Mouse (Mus musculus): ENCODE data around the gene Galnt3.

Gene Galnt3

DNA sequence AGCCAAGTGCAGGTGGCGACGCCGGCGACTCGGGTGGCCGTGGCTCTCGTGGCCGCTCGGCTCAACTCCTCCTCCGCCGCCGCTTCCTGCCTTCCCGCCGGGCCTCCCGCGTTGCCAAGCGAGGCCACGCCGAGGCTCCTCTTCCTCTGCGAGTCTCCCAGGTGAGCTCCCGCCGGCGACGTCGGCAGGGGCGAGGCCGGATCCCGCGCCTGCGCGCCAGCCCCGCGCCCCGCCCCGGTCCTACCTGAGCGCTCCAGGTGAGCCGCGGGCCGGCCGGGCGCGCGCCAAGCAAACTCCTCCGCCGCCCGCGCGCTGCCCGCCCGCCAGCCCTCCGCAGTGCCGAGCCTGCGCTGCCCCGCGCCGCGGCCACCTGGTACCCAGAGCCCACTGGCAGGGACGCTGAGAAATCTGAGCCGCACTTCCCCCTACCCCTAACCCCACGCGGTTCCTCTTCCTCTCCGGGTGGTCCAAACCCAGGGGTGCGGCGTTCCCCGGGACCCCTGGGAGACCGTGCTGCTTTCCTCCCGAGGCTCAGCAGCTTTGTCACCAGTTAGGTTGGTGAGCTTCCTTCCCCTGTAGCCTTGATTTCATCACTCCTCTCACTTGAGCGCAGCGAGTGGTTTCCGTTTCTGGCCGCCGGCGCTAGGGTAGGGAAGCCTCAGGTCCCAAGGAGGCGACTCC lies at the start of gene Galnt3:
Gene Galnt3, minus strand, starts transcription at position 404 of the 681 bp plus-strand sequence.
- peak; percentile 38 for DNase-seq (ENCODE audit: low read depth, low spot score)

DNA sequence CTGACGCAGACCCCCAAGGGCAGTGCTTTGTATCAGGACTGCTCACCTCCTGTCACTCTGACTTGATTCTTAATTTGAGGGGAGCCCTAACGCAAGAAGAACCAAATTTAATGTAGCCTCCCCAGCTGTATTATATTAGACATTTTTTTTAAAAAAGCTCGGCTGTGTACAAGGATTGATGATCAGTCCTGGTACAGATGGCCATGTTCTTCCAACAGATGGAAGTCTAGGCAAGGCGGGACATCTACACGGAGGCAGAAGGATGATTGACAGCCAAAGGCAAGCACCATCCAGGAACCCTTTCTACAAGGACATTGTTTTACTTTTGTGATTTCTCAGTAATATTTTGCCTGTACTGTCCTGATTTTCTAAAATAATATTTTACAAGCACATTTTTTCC lies 48.3 kb upstream of the Galnt3 start:
- DNase-seq (ENCODE audit: low read depth, low spot score) = no peak

DNA sequence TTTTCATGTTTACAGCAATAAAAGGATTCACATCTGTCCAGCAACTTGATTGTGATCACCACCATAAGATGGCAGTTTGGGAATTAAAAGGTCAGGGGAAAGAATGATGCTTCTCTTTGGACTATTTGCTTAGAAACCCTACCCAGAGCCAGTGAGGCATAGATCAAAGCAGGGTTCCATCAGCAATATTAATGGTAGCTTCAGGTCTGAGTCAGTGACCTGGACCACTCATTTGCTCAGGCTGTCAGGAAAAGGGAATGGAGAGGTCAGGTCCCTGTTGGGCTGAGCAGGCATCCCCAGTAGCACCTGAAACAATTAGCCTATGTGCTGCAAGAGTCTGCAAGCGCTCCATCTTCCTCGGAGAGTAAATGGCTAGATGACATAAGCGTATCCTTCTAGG lies 46.8 kb upstream of the Galnt3 start:
- no peak for DNase-seq (ENCODE audit: low read depth, low spot score)

GRCm38 (mm10) chr2:66170721-66171120 lies 45.9 kb upstream of the Galnt3 start:
- DNase-seq (ENCODE audit: low read depth, low spot score) = no peak

GRCm38 (mm10) chr2:66165025-66165424 lies 40.2 kb upstream of the Galnt3 start:
- no peak for DNase-seq (ENCODE audit: low read depth, low spot score)

DNA sequence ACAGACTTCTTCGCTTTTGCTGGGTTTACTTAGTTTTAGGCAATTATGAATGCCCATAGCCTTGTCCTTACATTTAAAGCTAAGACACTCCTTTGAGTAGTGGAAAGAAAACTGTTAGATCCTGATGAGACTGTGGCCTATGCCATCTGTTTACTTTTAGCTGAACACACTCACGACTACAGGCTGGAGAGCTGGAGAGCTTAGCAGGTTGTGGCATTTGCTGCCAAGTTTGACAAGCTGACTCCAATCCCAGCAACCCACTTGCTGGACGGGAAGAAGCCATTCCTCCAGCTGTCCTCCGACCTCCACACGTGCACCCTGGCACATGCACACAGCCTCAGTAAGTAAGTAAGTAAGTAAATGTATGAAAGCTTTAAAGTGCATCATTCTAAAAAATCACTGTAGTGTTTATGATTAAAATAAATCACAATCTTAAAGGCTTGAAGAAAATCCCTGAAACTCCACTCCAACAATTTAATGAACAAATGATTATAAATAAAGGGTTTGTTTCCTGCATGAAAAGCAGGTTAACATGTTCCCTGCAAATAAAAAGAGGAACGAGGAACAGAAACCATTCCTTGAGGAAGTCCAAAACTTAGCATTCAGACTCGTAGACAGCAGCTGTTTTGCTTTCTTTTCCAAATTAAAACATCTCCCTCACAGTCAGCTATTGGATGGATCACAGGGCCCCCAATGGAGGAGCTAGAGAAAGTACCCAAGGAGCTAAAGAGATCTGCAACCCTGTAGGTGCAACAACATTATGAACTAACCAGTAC lies 33.5 kb upstream of the Galnt3 start:
- no peak for DNase-seq (ENCODE audit: low read depth, low spot score)

- DNase-seq (ENCODE audit: low read depth, low spot score) = no peak
Measured at GRCm38 (mm10) chr2:66151436-66151835, 26.6 kb upstream of the Galnt3 start.

DNA sequence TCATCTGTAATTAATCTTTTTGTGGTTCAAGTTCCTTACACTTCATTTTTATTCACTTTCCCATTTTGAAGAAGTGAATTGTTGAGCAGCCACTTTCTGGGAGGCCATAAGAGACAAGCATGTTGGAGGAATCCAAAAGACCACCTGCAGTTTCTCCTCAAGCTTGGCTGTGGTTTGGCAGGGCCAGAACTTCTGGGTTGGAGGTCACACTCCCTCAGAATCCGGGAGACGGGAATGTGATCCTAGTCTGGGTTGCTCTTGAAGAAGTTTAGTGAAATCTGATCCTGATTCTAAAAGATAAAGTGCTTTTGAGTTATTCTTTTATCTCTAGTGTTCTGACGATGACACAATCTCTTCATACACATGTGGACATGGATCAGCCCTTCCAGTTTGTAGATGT lies 25.7 kb upstream of the Galnt3 start:
- no peak for DNase-seq (ENCODE audit: low read depth, low spot score)

DNA sequence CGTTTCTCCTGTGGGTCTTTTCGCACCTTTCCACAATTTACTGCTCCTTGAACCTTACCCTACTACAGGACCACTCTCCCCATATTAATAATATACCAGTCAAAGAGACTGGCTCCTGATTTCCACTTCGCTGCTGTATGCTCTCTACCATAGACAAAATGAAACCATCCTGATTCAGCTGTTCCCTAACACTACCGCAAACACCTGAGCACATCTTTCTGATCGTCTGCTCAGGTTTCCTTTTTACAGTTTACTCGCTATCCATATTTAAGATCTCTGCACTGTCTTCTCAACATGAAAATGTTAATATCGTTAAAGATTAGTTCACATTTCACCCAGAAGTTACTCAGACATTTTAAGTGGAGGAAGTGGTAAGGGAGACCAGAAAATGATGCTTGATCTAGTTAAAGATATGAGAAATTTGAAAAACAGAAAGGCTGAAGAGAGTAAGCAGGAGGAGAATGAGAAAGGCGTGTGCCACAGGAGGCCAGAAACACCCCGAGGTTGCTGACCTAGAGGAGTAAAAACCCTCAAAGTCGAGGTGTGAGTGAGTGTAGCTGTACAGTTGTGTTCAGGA lies 23.9 kb upstream of the Galnt3 start:
- DNase-seq (ENCODE audit: low read depth, low spot score) = peak; percentile 47

DNA sequence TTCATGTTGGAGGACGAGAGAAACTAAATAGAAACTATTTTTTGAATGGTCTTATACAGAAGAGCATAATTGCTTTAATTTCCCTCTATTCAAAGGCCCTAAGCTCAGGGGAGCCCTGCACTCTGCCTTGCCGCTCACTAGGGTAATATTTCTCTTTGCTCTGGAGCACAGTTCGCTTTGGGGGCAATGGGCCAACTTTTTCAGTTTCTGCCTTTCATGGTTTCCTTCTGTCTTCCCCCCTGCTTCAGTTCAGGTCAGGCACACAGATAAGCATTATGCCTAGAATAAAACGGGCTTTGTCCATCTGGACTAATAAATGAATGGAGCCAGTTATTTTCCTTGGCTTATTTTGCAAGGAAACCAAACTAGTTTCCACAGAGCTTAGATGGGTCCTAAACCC lies 21.7 kb upstream of the Galnt3 start:
- no peak for DNase-seq (ENCODE audit: low read depth, low spot score)

GRCm38 (mm10) chr2:66144770-66145169 lies 20.0 kb upstream of the Galnt3 start:
- no peak for DNase-seq (ENCODE audit: low read depth, low spot score)

- no peak for DNase-seq (ENCODE audit: low read depth, low spot score)
Measured at GRCm38 (mm10) chr2:66143284-66143683, 18.5 kb upstream of the Galnt3 start.

DNA sequence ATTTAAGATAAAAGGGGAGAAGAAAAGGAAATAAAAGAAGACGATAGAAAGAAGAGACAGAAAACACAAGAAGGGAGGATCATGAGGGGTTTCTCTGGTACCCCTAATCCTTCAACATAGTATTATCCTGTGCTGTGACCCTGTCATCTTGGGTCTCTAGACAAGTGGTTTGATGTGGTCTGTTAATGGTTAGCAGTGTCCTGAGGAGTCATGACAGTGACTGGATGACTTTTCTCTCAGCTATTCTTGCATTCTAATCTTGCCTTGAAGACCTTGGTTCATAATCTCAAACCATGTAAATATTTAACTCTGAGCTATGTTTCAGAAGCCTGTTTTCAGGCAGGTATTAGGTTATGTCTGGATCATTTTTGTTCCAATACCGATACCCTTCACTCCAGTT lies 17.9 kb upstream of the Galnt3 start:
- no peak for DNase-seq (ENCODE audit: low read depth, low spot score)

- DNase-seq (ENCODE audit: low read depth, low spot score) = no peak
Measured at GRCm38 (mm10) chr2:66142268-66142667, 17.5 kb upstream of the Galnt3 start.

- no peak for DNase-seq (ENCODE audit: low read depth, low spot score)
Measured at GRCm38 (mm10) chr2:66140246-66140645, 15.5 kb upstream of the Galnt3 start.

DNA sequence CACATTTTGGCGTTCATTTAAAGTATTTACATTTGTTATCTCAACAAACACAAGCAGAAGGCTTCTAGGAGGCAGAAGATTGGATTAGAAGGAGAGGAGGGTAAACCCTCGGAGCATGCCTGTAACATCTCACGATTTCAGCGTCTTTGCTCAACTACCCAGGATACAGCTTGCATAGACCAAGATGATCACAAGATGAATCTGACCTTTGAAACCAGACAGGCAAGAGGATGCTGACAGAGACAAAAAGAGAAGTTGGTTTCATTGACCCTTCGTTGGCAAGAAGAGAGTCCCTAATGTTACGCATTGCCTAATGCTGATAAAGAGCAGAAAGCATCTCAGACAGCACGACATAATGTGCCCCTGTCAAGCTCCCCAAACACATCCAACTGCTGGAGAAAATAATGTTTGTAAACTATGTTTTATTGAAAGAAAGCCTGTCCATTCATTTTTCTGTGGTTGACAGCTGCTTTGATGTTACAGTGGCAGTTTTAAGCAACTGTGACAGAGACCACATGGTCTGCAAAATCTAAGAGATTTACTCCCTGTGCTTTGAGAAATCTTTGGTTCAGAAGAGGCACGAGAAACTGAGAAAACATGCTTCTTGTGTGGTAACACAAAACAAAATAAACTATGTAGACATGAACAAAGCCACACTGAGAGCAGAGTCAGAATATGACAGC lies 7.2 kb upstream of the Galnt3 start:
- no peak for DNase-seq (ENCODE audit: low read depth, low spot score)

GRCm38 (mm10) chr2:66128941-66129340 lies 4.1 kb upstream of the Galnt3 start:
- no peak for DNase-seq (ENCODE audit: low read depth, low spot score)

GRCm38 (mm10) chr2:66127541-66127940 lies 2.7 kb upstream of the Galnt3 start:
- DNase-seq (ENCODE audit: low read depth, low spot score) = no peak

DNA sequence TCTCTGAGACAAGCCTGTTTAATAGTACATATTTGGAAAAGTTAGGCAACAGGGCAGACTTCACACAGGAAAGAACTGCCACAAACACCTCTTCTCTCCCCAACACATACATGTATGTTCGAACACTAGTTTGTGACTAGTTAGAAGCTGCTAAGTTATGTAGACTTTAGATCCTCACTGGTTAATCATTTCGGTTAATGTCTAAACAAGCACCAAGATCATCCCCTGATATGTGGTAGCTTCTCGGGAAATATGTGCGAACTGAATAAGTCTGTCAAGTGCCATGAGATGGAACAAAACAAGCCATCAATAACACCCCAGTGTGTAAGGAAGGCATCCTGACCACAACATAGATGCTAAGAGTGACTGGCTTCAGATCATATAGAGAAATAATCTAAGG lies 2.1 kb upstream of the Galnt3 start:
- no peak for DNase-seq (ENCODE audit: low read depth, low spot score)

DNA sequence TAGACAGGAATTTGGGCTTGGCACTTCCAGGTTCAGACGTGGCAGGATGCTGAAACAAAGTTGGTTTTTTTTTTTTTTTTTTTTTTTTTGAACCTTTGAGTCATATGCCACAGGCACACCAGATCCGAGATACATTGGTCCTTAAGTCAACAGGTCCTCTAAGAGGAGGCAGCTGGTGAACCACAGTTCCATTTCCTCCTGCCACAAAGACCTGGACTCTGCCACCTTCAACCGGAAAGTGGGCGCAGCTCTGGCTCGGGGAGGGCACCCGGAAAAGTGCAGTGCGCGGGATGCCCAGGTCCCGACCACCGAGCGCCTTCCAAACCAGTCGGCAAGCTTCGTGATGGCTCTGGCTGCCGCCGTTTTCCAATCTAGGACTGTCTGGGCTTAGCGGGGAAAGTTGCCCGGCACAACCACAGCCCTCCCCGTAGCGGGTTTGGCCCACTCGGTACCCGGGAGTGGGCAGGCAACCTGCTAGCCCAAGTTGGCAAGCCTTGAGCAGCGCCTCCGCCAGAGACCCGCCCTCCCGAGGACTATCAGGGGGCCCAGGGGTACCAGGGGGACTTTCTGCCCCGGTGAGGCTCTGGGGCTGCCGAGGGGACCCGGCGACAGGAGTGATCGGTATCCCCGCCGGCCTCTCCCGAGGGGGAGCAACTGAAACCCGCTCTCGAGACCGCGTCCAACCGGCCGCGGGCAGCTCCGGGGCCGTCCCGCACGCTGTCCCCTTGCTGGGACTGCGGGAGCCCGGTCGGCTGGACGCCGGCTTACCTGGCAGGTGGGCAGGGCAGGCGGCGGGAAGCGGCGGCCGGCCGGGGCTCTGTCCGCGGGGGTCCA lies 821 bp downstream of the Galnt3 start:
- peak; percentile 22 for DNase-seq (ENCODE audit: low read depth, low spot score)

- DNase-seq (ENCODE audit: low read depth, low spot score) = no peak
Measured at GRCm38 (mm10) chr2:66117686-66118085, 7.1 kb downstream of the Galnt3 start.
